Mouse (Mus musculus) lung, adult 2 months (tissue): ENCODE results near the gene Tcl1b3.
"Not testable (repeated sequence)": the region's sequence is repeated elsewhere in the genome, so short reads cannot be mapped to it uniquely, and the experiment has no call there.

ENCODE experiments used
- CTCF ChIP-seq: fragments of 200-500 bp; IDR thresholded peaks from 2 replicates; pipeline ENCODE4 v1.5.1; 2011; ENCODE audit warnings: mild to moderate bottlenecking, low read length, control low read depth; ENCODE audit not compliant: insufficient read depth
- POLR2A ChIP-seq: fragments of 200-500 bp; IDR thresholded peaks from 2 replicates; pipeline ENCODE4 v1.6.1; 2011; ENCODE audit warnings: low read depth, mild to moderate bottlenecking, control low read depth, low read length, borderline replicate concordance; ENCODE audit errors: extremely low read depth

DNA sequence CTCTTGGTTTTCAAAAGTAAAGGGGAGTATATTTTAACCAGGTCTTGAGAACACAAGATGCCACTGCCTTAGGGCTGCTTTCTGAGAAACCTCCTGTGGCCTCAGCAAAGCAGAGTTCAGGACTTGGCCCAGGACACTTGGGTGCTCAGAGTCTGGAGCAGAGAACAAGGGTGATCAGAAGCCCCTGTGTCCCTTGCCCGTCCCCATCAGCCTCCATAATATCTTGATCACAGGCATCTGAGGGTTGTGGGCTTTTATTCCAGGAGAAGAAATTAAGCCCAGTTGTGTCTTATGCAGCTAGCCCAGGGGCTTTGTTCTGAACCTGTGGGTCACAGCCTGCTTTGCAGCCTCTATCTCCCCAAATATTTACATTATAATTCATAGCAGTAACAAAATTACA is 10.8 kb downstream of the Tcl1b3 start, which contains the start of gene Tcl1b4:
- TF ChIP-seq CTCF, POLR2A: not testable (repeated sequence)
